Mouse (Mus musculus) heart, embryonic 10.5 days (tissue): Measurements from ENCODE around the gene Gm9999. TPM values are rescaled to one million over a fixed set of nuclear protein-coding genes. Genes with fewer than 3 reads are reported as not detected.
A peak's percentile ranks its signal among the peaks of the same experiment; 100 is the strongest.

Experiments used
- DNase-seq: peaks from one replicate; pipeline ENCODE4 v3.0.0-alpha.2; 2017; ENCODE audit warnings: low spot score
- H3K27ac ChIP-seq: fragments of 300-500 bp; sonication (generic); 2 replicates; pipeline ENCODE4 v1.5.1; 2016; ENCODE audit warnings: mild to moderate bottlenecking
- H3K27me3 ChIP-seq: fragments of 300-500 bp; sonication (generic); 2 replicates; pipeline ENCODE4 v1.6.1; 2016; ENCODE audit warnings: mild to moderate bottlenecking; ENCODE audit not compliant: poor library complexity, insufficient read depth, severe bottlenecking
- H3K36me3 ChIP-seq: fragments of 300-500 bp; sonication (generic); 2 replicates; pipeline ENCODE4 v1.6.1; 2016; ENCODE audit warnings: mild to moderate bottlenecking, moderate library complexity
- H3K4me1 ChIP-seq: fragments of 300-500 bp; sonication (generic); 2 replicates; pipeline ENCODE4 v1.6.1; 2016; ENCODE audit warnings: mild to moderate bottlenecking
- H3K4me3 ChIP-seq: fragments of 300-500 bp; sonication (generic); 2 replicates; pipeline ENCODE4 v1.5.1; 2016; ENCODE audit warnings: mild to moderate bottlenecking, moderate library complexity
- H3K9me3 ChIP-seq: fragments of 300-500 bp; sonication (generic); 2 replicates; pipeline ENCODE4 v1.6.1; 2016; ENCODE audit warnings: mild to moderate bottlenecking, moderate library complexity
- WGBS: fragments of 180-500 bp; shearing (Covaris S2); methylation state at CpG from one replicate; pipeline ENCODE4 v1.1.7; 2016; 5-methylcytosine and 5-hydroxymethylcytosine counted together
- polyA plus RNA-seq: library from polyadenylated mRNA; unstranded; fragments of >200 nt; fragmentation: Nextera tagmentation; extraction: Ambion mirVana; gene quantifications from 2 replicates; pipeline ENCODE4 v1.2.1, GENCODE M21; 2016

Gene Gm9999
- polyA plus RNA-seq, result not detected in 2 replicates

DNA sequence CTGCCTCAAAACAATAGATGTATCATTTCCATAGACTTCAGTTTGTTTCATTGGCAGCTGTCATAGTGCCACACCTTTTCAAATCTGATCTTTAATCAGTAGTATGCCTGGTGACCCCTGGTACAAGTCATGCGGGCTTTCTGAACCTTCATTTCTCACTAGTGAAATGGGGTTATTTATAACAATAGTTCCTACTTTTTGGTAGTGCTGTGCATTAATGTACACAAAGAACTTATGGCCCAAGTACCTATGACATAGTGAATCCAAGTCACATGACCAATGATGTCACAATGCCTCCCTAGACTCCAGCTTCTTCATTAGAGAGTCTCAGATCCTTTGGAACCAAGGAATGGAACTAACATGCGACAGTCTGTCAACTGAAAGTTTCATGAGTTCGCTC is at the start of gene Gm9999:
Gene Gm9999 (plus strand): TSS at position 301 of the 400 bp plus-strand sequence.
- H3K27me3 ChIP-seq, result no peaks in the 10 kb centered on the region
- H3K27ac ChIP-seq, result no peak within 1 kb of the TSS
- H3K9me3 ChIP-seq, result no peaks in the 10 kb centered on the region
- WGBS, result 86% methylated on average over 3 of the region's 3 CpGs
- no peak within 1 kb of the TSS for H3K4me3 ChIP-seq
- no peak for DNase-seq
- no peaks in the 10 kb centered on the region for H3K4me1 ChIP-seq
- H3K36me3 ChIP-seq, result no peaks in the 10 kb centered on the region

DNA sequence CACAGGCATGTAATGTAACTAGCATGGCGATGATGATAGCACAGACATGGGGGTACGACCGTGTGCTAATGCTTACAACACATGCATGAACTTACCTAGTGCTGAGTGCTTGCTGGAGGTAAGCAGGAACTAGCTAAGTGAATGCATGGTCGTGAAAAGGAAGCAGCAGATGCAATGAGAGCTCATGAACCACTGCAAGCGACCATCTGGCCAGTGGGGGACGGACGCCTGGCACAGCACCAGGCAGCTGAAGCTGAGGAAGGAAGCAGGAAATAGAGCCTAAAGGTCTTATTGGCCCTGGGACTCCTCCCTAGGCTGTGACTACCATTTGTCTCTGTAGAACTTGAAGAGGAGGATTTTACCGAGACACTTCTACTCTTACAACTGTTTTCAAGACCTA is 48.6 kb upstream of the Gm9999 start:
- 76% methylated on average over 8 of the region's 8 CpGs for WGBS
- no peaks in the 10 kb centered on the region for H3K9me3 ChIP-seq
- H3K27me3 ChIP-seq, result no peaks in the 10 kb centered on the region
- H3K27ac ChIP-seq, result no peak overlapping the region
- peaks cover 59% of the 10 kb centered on the region for H3K36me3 ChIP-seq
- no peak for DNase-seq
- H3K4me3 ChIP-seq, result no peak overlapping the region
- no peaks in the 10 kb centered on the region for H3K4me1 ChIP-seq

DNA sequence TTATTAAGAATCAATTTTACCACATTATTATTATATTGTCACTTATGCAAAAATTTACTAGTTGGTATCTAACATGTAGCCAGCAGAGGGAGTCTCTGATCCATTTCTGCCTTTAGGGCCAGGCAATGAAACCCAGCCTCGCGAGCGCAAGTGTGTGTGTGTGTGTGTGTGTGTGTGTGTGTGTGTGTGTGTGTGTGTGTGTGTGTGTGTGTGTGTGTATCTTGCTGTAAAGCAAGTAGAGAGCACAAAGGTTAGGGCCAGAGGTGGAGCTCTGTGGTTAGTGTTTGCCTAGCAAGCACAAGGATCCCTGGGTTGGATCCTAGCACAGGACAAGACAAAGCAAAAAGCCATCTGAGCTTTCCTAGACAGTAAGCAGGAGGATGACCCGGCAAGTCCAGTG is 47.5 kb upstream of the Gm9999 start:
- Histone ChIP-seq H3K4me3 (no peak overlapping the region), H3K27me3 (no peaks in the 10 kb centered on the region), H3K9me3 (no peaks in the 10 kb centered on the region), H3K4me1 (peaks cover 2% of the 10 kb centered on the region; the same call in 1 of the 2 replicates), H3K36me3 (peaks cover 59% of the 10 kb centered on the region), H3K27ac (no peak overlapping the region)
- 59% methylated on average over 4 of the region's 4 CpGs for WGBS
- no peak for DNase-seq

- Histone ChIP-seq H3K4me1 (peaks cover 15% of the 10 kb centered on the region), H3K27ac (peak within 1 kb of the TSS; percentile 90), H3K27me3 (peaks cover 3% of the 10 kb centered on the region; the same call in 1 of the 2 replicates), H3K36me3 (peaks cover 22% of the 10 kb centered on the region), H3K4me3 (peak within 1 kb of the TSS; percentile 92), H3K9me3 (no peaks in the 10 kb centered on the region)
- DNase-seq, result peak; percentile 99
- under 1% methylated on average over 51 of the region's 51 CpGs for WGBS
These were observed 25.3 kb upstream of the Gm9999 start, which contains the start of gene Uevld for GRCm38 (mm10) chr7:46957831-46958691. TSS of gene Uevld (minus strand) at chr7:46958527.

DNA sequence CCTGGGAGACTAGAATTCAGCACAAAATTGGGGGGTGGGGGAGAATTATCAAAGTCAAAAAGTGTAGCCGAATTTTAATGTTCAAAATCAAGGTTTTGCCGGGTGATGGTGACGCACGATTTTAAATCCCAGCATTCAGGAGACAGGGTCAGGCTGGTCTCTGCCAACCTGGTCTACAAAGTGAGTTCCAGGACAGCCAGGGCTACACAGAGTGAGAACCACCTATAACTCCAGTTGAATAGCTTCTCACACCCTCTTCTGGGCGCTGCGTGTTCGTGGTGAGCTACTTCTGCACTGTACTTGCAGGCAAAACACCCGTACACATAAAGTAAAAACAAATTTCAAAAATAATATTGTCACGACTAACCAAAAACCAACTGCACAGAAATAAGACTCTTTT is 24.5 kb upstream of the Gm9999 start:
- no peak for DNase-seq
- H3K4me3 ChIP-seq, result peak overlapping the region; percentile 92
- no peaks in the 10 kb centered on the region for H3K9me3 ChIP-seq
- H3K4me1 ChIP-seq, result peaks cover 16% of the 10 kb centered on the region
- 23% methylated on average over 9 of the region's 9 CpGs for WGBS
- peaks cover 15% of the 10 kb centered on the region for H3K36me3 ChIP-seq
- H3K27me3 ChIP-seq, result peaks cover 3% of the 10 kb centered on the region; the same call in 1 of the 2 replicates
- peak overlapping the region; percentile 90 for H3K27ac ChIP-seq

- no peaks in the 10 kb centered on the region for H3K36me3 ChIP-seq
- H3K4me1 ChIP-seq, result peaks cover 16% of the 10 kb centered on the region
- no peak for DNase-seq
- H3K27me3 ChIP-seq, result peaks cover 3% of the 10 kb centered on the region; the same call in 1 of the 2 replicates
- H3K27ac ChIP-seq, result no peak overlapping the region
- no peaks in the 10 kb centered on the region for H3K9me3 ChIP-seq
- H3K4me3 ChIP-seq, result no peak overlapping the region
- WGBS, result 55% methylated on average over 3 of the region's 3 CpGs
These were observed 22.4 kb upstream of the Gm9999 start for GRCm38 (mm10) chr7:46960991-46961390.

- DNase-seq, result no peak
- Histone ChIP-seq H3K27ac (no peak overlapping the region), H3K4me1 (peaks cover 14% of the 10 kb centered on the region), H3K27me3 (peaks cover 3% of the 10 kb centered on the region; the same call in 1 of the 2 replicates), H3K4me3 (no peak overlapping the region), H3K9me3 (no peaks in the 10 kb centered on the region), H3K36me3 (no peaks in the 10 kb centered on the region)
These were observed 21.2 kb upstream of the Gm9999 start for GRCm38 (mm10) chr7:46962132-46962531.

DNA sequence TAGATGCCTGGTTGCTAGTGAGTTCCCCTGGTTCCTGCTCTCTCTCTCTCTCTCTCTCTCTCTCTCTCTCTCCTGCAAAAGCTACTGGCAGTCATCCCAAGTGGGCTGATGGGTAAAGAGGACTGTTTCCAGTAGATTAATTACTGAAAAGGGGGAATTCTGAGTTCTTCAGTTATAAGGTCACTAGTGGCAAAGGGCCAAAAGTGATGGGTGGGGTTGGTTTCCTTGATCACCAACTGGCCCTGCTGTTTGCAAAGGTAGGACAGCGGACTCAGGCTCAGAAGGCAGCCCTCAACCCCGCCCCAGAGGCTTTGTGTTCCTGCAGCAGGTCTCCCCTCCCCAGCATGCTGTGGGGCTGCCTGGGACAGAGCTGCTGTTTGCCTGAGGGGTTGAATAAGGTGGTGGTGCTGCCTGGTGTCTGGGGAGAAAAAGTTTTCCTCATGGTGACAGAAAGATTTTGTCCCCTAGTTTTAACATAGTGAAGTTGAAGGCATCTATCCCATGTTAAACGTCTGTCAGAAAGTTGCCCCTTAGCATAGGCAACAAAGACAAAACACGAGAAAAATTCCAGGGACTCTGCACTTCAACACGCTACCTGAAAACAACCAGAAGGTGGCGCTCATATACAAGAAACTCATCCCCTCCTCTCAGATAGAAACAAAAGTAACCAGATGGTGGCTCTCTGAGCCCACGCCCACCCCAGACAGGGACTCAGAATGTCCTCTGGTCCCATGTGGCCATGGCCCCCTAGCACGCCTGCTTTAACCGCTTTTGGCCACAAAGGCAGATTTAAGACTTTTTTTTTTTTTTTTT is 20.4 kb upstream of the Gm9999 start:
- peaks cover 3% of the 10 kb centered on the region; the same call in 1 of the 2 replicates for H3K27me3 ChIP-seq
- H3K9me3 ChIP-seq, result no peaks in the 10 kb centered on the region
- under 1% methylated on average over 9 of the region's 9 CpGs for WGBS
- peak overlapping the region; percentile 69 for H3K27ac ChIP-seq
- DNase-seq, result peak; percentile 88
- H3K36me3 ChIP-seq, result no peaks in the 10 kb centered on the region
- H3K4me1 ChIP-seq, result 0 out of 2 replicates have a peak, but pooled peaks cover 5% of the 10 kb centered on the region
- 0 out of 2 replicates have a peak overlapping the region, but pooled peaks have one; percentile 32 for H3K4me3 ChIP-seq

DNA sequence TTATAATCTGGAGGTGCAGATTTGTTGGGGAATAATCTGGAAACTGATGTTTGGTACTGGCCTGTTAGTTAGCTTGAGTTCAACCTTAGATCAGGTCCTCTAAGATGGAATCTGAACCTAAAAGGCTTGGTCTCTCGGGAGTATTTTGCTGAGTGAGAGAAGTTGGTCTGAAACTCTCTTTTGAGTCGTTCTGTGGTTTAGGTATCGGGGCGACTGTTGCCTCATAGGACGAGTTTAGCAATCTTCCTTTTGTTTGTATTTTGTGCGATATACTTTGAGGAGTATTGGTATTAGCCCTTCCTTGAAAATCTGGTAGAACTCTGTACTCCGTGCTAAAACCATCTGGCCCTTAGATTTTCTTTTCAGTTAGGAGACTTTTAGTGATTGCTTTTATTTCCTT is 19.3 kb upstream of the Gm9999 start:
- DNase-seq, result no peak
- no peak overlapping the region for H3K27ac ChIP-seq

GRCm38 (mm10) chr7:46969898-46970297 is 13.5 kb upstream of the Gm9999 start:
- H3K4me1 ChIP-seq, result no peaks in the 10 kb centered on the region
- DNase-seq, result no peak
- H3K27ac ChIP-seq, result no peak overlapping the region
- H3K36me3 ChIP-seq, result no peaks in the 10 kb centered on the region
- no peak overlapping the region for H3K4me3 ChIP-seq
- 85% methylated on average over 4 of the region's 4 CpGs for WGBS
- no peaks in the 10 kb centered on the region for H3K27me3 ChIP-seq
- peaks cover 5% of the 10 kb centered on the region; the same call in 1 of the 2 replicates for H3K9me3 ChIP-seq

More for the DNA sequence above, 19.3 kb upstream of the Gm9999 start:
- Histone ChIP-seq H3K36me3 (no peaks in the 10 kb centered on the region), H3K9me3 (no peaks in the 10 kb centered on the region), H3K4me3 (no peak overlapping the region), H3K4me1 (0 out of 2 replicates have a peak, but pooled peaks cover 5% of the 10 kb centered on the region), H3K27me3 (peaks cover 3% of the 10 kb centered on the region; the same call in 1 of the 2 replicates)
- 80% methylated on average over 7 of the region's 7 CpGs for WGBS

GRCm38 (mm10) chr7:46974648-46975047 is 8.7 kb upstream of the Gm9999 start:
- no peaks in the 10 kb centered on the region for H3K36me3 ChIP-seq
- no peak overlapping the region for H3K27ac ChIP-seq
- H3K27me3 ChIP-seq, result no peaks in the 10 kb centered on the region
- no peaks in the 10 kb centered on the region for H3K4me1 ChIP-seq
- peaks cover 5% of the 10 kb centered on the region; the same call in 1 of the 2 replicates for H3K9me3 ChIP-seq
- 90% methylated on average over 4 of the region's 4 CpGs for WGBS
- no peak overlapping the region for H3K4me3 ChIP-seq
- no peak for DNase-seq

GRCm38 (mm10) chr7:46975456-46975855 is 7.9 kb upstream of the Gm9999 start:
- no peak for DNase-seq
- Histone ChIP-seq H3K9me3 (peaks cover 5% of the 10 kb centered on the region; the same call in 1 of the 2 replicates), H3K27me3 (no peaks in the 10 kb centered on the region), H3K27ac (no peak overlapping the region), H3K4me1 (no peaks in the 10 kb centered on the region), H3K36me3 (no peaks in the 10 kb centered on the region), H3K4me3 (no peak overlapping the region)
- 84% methylated on average over 11 of the region's 11 CpGs for WGBS
